Mouse (Mus musculus): ENCODE measurements at regions not wholly inside any gene's neighbourhood (a gene's known extent, or its start where the extent isn't known, plus 50 kb on each side); places are given as distances from the start of the nearest gene placed in this dataset.
A peak's percentile ranks its signal among the peaks of the same experiment; 100 is the strongest.
"Not testable (repeated sequence)": the region's sequence is repeated elsewhere in the genome, so short reads cannot be mapped to it uniquely, and the experiment has no call there.

DNA sequence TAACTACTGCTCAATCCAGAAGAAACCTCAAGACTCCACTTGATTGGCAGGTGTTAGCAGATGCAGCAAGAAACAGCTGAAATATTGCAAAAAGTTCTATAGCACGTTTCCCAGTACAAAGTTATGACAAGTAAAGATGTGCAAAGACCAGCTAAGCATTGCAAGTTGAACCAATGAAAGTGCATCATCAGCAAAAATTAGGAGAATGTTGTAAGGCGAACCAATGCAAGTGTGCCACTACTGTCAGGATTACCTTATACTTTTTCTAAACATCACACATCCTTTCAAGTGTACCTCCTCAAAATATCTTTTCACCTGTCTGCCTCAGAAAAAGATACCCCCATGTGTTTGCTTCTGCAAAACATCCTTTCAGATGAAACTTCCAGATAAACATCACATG, 244.7 kb downstream of the Slco6d1 start:
- intact Hi-C loops (cut with DNase I) = no loop called here
- no peak for DNase-seq (ENCODE audit: low spot score in 2 of 2)

DNA sequence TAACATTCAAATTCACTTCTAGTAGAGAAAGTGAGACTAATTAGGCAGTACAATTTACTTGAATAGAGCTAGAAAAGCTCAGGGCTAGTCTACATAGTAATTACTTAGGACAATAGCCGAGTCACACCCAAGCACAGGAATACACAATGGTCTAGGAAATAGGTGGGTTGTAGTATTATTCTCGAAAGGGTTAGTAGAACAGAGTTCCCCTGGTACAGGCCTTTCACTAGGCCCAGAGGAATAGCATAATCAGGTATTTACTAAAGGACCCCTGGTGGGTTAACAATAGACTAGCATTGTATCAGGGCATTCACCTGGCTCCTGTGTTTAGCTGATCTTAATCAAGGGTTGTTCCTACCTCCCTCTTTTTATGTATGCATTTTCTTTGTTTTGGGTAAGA, 246.5 kb downstream of the Slco6d1 start:
- DNase-seq (ENCODE audit: low spot score in 2 of 2); intact Hi-C loops (cut with DNase I): not testable (repeated sequence)

DNA sequence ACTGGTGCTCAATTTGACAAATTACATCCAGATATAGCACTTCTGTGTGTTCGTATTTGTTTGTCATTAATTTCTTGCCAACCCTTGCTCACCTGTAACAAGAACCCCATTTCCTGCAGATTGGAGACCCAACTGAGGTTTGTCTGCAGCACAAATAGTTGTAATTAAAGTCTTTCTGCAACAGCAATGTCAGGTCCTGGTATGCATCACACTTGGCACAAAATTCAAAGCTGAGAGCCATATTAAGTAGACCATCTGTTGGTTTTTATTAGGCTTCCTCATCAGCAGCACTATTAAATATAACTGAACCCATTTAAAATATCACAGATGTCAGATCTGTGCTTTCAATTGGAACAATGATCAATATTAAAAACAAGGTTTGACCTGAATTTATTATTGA, 247.0 kb downstream of the Slco6d1 start:
- DNase-seq (ENCODE audit: low spot score in 2 of 2) = no peak
- intact Hi-C loops (cut with DNase I) = no loop called here

DNA sequence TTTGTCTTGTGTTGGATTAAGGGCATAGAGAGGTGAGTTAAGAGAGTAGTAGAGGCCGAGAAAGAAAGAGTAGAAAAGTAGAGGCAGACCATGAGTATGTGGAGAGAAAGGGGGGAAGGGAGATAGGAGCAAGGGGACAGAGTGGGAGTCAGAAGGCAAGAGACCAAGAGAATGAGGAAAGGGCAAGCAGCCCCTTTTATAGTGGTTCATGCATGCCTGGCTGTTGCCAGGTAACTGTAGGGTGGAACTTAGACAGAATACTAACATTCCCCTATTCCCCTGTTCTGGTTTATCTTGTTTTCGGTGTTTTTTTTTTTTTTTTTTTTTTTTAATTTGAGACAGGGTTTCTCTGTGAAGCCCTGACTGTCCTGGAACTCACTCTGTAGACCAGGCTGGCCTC, 247.7 kb downstream of the Slco6d1 start:
- intact Hi-C loops (cut with DNase I) = no loop called here
- no peak for DNase-seq (ENCODE audit: low spot score in 2 of 2)

DNA sequence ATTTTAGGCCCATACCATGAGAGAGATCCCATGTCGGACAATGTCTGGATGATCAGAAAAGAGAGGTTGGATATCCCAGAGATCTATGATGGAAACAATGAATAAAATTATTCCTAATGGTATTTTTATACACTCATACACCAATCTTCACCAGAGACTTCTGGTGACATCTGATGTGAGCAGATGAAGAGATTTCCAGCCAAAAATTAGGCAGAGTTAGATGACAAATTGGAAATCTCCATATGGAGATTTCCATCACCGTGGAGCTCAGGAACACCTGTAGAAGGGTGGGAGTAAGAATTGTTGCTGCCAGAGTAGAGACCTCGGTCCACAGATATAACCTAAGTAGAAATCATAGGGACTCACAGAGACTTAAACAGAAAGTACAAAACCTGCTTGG, 257.8 kb downstream of the Slco6d1 start:
- DNase-seq (ENCODE audit: low spot score in 2 of 2) = no peak
- intact Hi-C loops (cut with DNase I) = no loop called here

DNA sequence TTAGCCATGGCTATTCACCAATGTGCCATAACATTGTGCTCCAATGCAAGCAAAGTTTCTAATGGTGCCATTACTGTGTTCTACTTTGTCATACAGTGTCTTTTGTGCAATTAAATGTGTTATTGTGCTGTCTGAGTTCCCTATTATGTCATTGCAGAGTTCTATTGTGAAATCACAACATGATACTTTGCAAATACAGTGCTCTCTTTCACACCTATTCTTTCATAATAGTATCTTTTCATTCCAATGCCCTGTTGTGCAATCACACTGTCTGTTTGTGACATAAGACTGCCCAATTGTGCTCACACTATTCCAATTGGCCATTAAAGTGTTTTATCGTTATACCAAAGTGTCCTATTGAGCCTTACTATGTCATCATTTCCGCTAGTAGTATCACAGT, 292.9 kb downstream of the Slco6d1 start:
- intact Hi-C loops (cut with DNase I) = no loop called here
- no peak for DNase-seq (ENCODE audit: low spot score in 2 of 2)

DNA sequence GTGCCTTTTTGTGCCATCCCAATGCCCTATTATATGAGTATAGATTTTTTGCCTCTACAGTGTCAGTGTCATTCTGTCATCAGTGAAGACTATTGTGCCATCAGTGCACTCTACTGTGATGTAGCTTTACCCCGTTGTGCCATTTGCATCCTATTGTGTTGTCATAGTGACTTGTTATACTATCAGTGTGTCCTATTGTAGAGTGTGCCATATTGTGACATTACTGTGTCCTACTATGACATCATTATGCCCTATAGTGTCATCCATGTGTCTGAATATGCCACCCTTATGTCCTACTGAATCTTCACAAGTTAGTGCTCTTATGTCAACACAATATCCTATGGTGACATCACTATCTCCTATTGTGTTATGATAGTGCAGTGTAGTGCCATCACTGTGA, 293.4 kb downstream of the Slco6d1 start:
- no peak for DNase-seq (ENCODE audit: low spot score in 2 of 2)
- intact Hi-C loops (cut with DNase I) = no loop called here

DNA sequence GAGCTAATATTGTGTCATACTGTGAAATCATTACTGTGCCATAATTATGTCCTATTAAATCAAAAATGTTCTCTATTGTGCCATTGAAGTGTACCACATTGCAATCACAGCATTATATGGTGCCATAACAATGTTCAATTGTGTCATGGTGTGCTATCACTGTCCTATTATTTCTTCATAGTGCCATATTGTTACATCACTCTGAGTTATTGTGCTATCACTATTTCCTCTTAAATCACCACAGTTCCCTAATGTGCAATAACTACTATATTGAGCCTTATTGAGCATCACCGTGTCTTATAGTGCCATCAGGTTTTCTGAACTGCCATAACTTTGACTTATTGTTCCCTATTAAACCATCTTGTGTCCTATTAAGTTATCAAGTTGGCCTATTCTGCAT, 299.7 kb downstream of the Slco6d1 start:
- intact Hi-C loops (cut with DNase I) = no loop called here
- no peak for DNase-seq (ENCODE audit: low spot score in 2 of 2)

DNA sequence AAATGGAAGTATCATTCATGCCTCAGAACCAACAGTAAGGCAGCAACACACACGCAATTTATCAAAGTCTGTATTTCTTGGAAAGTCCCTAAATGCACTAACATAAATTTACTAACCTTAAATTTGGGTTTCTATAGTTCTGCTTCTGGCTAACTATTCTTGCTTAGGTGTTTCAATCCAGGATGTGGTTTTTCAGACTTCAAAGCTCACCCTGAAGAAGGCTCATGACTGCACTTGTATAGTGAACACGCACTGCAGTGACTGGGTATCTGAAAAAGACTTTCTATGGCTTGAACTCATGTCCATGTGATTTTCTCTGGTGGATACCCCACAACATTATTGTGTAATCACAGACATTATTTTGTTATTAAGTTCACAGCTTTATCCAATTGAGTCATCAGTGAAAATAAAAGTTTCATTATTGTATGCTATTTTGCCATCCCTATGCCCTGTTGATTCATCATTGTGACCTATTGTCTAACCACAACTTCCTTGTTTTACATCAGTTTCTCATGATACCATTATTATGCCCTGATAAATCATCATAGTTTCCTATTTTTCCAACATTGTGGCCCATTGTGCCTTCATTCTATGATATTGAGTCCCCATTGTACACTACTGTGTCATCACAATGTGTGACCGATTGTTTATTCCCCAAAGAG, 306.6 kb downstream of the Slco6d1 start:
- intact Hi-C loops (cut with DNase I) = no loop called here
- no peak for DNase-seq (ENCODE audit: low spot score in 2 of 2)

DNA sequence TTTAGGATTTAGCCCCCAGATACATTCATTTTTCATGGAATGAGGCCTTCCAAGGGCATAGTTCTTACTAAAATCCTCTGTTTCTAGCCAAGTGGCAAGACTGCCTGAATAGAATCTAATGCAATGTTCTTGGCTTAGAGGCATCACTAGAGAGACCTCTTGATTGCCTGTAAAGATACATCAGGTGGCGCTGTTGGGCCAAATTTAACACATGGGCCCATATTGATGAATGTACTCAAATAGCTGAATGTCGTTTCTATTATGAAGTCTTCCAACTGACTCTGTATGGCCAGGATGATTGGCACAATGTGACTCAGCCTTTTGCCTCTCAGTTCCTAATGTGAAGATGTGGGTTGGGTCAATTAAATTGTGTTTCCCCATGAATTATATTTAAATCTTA, 328.0 kb downstream of the Slco6d1 start:
- DNase-seq (ENCODE audit: low spot score in 2 of 2) = peak; percentile 7 to 36
- intact Hi-C loops (cut with DNase I) = no loop called here

DNA sequence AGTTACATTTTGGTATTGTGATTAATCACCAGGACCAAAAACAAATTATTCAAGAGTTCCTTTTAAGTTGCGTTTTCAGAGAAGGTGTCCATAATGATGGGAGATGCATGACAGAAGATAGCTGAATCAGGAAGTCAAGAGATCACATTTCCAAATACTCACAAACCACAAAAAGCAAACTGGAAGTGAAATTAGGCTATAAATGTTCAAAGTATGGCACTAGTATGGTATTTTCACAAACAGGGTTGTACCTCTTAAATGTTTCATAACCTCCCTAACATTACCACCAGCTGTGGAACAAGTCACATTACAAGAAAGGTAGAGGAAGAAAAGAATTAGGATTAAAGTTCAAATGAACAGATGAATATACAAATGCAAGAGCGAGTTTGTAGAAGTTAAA, 367.6 kb downstream of the Slco6d1 start:
- intact Hi-C loops (cut with DNase I) = no loop called here

DNA sequence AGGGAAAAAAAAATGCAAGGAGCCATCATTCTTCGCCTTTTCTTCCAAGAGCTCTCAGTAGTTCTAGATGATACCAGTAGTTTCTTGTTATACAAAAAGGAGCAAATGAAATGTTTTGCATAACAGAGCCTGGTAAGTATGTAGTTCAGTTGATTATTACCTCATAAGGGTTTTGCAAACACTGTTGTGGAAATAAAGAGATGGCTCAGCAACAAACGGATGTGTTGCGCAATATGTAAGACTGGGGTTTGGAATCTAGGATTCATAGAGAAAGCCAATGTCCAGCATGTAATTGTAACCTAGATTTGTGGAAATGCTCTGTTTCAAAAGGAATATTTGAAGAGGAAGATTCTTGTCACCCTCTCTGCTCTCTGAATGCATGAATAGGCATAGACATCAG, 372.4 kb downstream of the Slco6d1 start:
- DNase-seq (ENCODE audit: low spot score in 2 of 2) = no peak
- intact Hi-C loops (cut with DNase I) = no loop called here

More for the DNA sequence above, 367.6 kb downstream of the Slco6d1 start:
- no peak for DNase-seq (ENCODE audit: low spot score in 2 of 2)

DNA sequence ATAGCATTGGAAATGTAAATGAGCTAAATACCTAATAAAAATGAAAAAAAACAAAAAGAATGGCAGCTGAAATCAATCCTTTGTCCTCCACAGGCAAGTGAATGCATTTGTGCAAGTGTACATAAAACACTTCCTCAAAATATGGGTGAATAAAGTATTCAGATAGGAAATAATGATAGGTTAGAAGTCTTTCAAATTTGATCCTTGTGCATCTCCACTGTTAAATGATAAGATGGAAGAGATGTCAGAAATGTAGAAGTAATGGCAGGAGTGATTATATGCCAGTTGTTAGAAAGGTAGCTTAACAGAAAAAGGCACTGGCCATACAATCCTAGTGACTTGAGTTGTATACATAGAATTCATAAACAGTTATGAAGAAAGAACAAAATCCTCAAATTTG, 391.6 kb downstream of the Slco6d1 start:
- intact Hi-C loops (cut with DNase I) = no loop called here
- DNase-seq (ENCODE audit: low spot score in 2 of 2) = no peak

DNA sequence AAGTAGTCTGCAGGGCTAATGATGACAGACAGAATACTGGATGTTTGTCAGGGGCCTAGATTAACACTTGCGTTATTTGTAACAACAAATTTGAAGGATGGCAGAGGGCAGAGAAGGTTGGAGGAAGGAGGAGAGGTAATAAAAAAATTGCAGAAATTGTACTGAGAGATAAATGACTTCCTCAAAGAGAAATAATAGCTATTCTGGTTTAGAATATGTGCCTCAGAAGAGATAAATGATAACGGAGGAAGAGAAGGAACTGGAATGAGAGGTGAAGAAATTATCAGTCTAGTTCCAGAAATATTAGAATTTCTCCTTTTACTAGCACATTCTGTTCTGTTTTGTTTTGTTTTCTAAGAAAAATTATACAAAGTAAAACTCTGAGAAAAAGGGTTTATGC, 393.1 kb downstream of the Slco6d1 start:
- intact Hi-C loops (cut with DNase I) = no loop called here

DNA sequence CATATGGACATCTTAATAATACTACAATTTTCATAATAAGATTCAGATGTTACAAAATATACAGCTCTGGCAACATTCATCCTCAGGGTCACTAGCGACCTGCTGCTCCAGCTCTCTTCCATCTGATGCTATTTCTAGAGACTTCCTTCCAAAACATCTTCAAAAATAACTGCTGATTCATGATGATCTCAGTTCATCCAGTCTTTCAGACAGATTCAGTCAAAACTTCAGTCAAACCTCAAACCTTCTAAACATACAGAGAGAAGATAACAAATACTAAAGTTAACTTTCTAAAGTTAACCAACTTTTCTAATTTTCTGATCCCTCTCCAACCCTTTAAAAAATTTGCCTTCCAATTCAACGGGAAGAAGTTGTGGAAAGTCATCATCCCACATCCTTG, 397.2 kb downstream of the Slco6d1 start:
- no peak for DNase-seq (ENCODE audit: low spot score in 2 of 2)
- intact Hi-C loops (cut with DNase I) = no loop called here

More for the DNA sequence above, 393.1 kb downstream of the Slco6d1 start:
- no peak for DNase-seq (ENCODE audit: low spot score in 2 of 2)

DNA sequence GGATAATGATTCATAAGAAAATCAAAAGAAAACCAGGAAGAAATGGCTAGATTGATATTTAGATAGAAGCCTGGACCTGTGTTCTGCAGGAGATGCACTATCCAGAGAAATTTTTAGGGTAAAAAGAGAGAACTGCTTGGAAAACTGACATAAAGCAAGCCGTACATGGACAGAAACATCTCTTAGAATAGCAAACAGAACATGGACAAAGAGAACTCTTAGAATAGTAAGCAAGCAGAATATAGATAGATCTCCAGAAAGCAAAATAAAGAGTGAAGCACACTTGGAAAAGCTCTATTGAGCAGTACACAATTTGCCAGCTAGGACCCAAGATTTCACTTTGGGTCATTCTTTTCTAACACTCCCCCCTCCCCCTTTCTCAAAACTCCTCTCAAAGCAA, 439.3 kb downstream of the Slco6d1 start:
- DNase-seq (ENCODE audit: low spot score in 2 of 2) = no peak
- intact Hi-C loops (cut with DNase I) = no loop called here

DNA sequence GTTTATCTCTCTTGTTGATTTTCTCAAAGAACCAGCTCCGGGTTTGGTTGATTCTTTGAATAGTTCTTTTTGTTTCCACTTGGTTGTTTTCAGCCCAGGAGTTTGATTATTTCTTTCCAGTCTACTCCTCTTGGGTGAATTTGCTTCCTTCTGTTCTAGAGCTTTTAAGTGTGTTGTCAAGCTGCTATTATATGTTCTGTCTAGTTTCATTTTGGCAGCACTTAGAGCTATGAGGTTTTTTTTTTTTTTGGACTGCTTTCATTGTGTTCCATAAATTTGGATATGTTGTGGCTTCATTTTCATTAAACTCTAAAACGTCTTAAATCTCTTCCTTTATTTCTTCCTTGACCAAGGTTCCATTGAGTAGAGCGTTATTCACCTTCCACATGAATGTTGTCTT, 485.3 kb downstream of the Slco6d1 start:
- DNase-seq (ENCODE audit: low spot score in 2 of 2) = no peak
- intact Hi-C loops (cut with DNase I) = no loop called here

DNA sequence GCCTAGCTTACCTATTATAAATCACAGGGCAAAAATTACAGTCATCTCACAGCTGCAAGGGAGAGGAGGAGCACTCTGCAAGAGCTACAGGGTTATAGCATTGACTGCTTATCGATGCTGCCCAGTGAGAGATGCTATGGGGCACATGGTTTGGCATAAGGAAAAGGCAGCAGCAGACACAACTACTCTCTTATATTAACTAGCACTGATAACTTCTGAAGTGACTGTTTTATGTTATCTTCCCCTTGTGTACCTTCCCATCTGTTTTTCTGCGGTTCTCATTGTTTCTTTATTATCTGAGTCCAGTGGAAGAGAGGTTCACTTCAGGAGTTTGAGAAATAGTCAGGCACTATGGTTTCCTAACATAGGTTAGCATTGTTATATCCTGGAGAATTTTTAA, 502.1 kb downstream of the Slco6d1 start:
- no peak for DNase-seq (ENCODE audit: low spot score in 2 of 2)

DNA sequence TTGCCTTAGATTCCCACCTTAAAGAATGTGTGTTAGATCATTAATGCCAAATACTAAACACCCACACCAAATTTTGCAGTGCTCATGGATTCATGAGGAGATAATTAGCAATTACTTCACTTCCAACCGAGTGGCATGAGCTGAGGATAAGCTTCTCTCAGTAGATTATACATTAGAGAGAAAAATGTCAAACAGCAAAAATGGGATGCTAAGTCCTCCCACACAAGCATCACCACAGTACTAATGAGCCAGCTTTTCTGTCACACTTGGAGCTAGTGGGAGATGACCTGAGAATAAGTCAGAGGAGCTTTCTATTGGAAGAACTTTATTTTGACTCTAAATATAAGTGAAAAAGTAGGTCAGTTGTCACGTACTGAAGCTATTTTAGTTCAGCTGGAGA, 504.0 kb downstream of the Slco6d1 start:
- intact Hi-C loops (cut with DNase I) = no loop called here
- no peak for DNase-seq (ENCODE audit: low spot score in 2 of 2)

More for the DNA sequence above, 502.1 kb downstream of the Slco6d1 start:
- intact Hi-C loops (cut with DNase I) = no loop called here

DNA sequence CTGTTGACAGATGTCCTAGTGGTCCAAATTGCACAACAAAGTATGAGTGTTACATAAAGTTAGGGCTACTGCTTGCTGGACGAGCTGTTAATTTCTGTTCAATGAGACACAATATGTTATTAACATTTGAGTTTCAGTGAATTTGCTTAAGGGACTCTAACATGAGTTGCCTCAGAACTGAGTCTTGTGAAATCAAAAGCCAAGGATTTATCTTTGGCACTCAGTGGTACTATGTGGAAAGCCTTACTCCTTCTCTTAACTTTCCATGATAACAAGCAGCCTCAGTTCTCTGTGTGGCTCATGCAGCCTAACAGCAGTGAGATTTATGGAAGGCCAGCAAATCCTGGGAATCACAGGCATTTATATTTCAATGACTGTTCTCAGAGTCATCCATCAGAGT, 510.0 kb downstream of the Slco6d1 start:
- no peak for DNase-seq (ENCODE audit: low spot score in 2 of 2)
- intact Hi-C loops (cut with DNase I) = no loop called here

DNA sequence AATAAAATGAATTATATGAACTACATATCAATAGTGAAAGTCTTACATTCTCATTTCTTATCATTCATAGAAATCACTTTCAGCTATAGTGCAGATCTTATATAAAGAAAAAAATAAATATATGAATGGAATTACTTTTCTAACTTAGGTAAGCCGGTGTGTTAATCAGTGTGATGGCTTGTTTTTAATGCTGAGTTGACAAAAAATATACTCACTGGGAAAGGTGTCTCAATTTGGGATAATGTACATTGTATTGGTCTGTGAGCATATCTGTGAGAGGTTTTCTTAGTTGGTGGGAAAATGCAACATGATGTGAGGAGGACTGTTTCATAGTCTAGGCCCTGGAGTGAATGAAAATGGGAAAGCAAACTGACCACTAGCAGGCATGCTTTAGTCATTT, 511.3 kb downstream of the Slco6d1 start:
- intact Hi-C loops (cut with DNase I) = no loop called here
- DNase-seq (ENCODE audit: low spot score in 2 of 2) = no peak

DNA sequence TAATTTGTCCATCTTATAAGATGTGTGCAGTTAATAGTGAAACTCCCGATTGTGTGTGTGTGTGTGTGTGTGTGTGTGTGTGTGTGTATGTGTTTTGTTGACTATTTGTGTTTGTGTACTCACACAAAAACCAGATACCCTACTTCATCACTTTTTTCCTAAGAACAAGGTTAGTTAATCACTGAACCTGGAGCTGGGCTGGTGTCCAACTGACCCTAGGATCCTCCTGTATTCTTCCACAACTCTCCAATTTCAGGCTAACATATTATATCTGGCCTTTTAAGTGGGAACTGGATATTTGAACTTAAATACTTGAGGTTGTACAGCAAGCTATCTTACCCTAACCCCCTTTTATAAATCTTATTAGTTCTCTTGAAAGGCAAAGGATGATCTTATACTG, 556.8 kb downstream of the Slco6d1 start:
- no peak for DNase-seq (ENCODE audit: low spot score in 2 of 2)
- intact Hi-C loops (cut with DNase I) = no loop called here
